Comparison of ENCODE assay signal across 17 mouse cellular contexts in the genomic region with DNA sequence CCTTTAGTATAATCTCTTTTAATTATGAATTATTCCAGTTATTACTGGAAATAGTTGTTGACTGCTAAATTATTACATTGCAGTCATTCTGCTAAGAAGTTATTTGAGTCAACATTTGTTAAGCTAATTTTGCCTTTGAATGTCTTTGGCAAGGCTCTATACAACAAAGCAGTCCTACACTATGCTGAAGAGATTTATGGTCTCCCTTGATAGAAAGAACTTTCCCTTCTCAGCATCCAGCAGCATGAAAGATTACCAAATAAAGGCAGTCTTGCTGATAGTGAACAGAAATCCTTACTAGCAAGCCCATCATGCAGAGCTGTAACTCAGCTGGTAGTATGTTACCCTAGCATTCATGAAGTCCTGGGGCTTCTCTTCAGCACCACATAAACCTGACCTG.
"Had no signal": no experiment of that assay in that cellular context is flagged by ENCODE, and none has a peak within 500 bp of the region (broad histone marks: within the 10 kb centered on the region; RNA-seq: fewer than 3 reads in every experiment).

No protein-coding gene starts in this region.

- DNase-seq: lung, adult 18-20 months; lung, embryonic 14.5 days; lung, postnatal 10 days; lung, postnatal 4 days; retina, postnatal 1 day; right cerebral cortex, adult 18-20 months; right cerebral cortex, postnatal 25 days; thymus, adult 2 months; thymus, postnatal 25 days; thymus, postnatal 4 days had no signal

- H3K27me3 ChIP-seq: liver, embryonic 12.5 days; midbrain, embryonic 13.5 days; midbrain, embryonic 15.5 days; stomach, embryonic 15.5 days had no signal

- ATAC-seq: liver, embryonic 12.5 days; midbrain, embryonic 13.5 days; midbrain, embryonic 15.5 days had no signal

- H3K4me2 ChIP-seq: liver, embryonic 12.5 days; lung, embryonic 14.5 days; midbrain, embryonic 11.5 days; midbrain, embryonic 13.5 days; midbrain, embryonic 15.5 days; stomach, embryonic 15.5 days had no signal

- H3K9ac ChIP-seq: liver, embryonic 12.5 days; liver, embryonic 14.5 days; lung, embryonic 14.5 days; midbrain, embryonic 13.5 days; midbrain, embryonic 15.5 days; stomach, embryonic 15.5 days had no signal

- H3K4me3 ChIP-seq: liver, embryonic 12.5 days; midbrain, embryonic 13.5 days; midbrain, embryonic 15.5 days; stomach, embryonic 15.5 days had no signal

- H3K4me1 ChIP-seq: liver, embryonic 12.5 days; midbrain, embryonic 13.5 days; midbrain, embryonic 15.5 days; stomach, embryonic 15.5 days had no signal

- H3K27ac ChIP-seq: liver, embryonic 12.5 days; liver, embryonic 14.5 days; midbrain, embryonic 13.5 days; midbrain, embryonic 15.5 days; stomach, embryonic 15.5 days; stomach, postnatal 0 days had no signal

- H3K9me3 ChIP-seq: liver, embryonic 12.5 days; midbrain, embryonic 13.5 days; midbrain, embryonic 15.5 days; stomach, embryonic 15.5 days had no signal

- H3K36me3 ChIP-seq: liver, embryonic 12.5 days; midbrain, embryonic 13.5 days; midbrain, embryonic 15.5 days; stomach, embryonic 15.5 days had no signal
